Comparison of ENCODE assay signal across 17 mouse cellular contexts in the genomic region with DNA sequence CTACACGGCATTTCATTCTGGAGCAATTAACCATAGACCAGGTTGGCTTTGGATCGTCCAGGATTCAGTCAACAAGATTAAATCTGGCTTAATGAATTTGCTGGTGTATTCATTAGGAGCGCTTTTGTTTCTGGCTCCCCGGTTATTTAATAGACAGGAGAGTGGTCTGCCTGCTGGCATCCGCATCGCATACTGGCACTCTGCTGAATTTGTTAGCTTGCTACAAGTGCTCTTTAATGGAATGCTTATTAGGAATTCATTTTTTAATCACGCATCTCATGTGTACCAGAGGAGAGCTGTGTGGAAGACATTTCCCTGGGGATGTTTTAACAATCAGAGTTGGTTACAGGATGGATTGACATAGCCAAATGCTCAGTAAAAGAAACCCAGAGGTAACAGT.
A peak's percentile ranks its signal among the peaks of the same experiment; 100 is the strongest.
DNase-seq lines count a peak whose midpoint lies in the region; ATAC-seq lines count a peak whose summit lies in the region.
"Had no signal": no experiment of that assay in that cellular context is flagged by ENCODE, and none has a peak within 500 bp of the region (broad histone marks: within the 10 kb centered on the region; RNA-seq: fewer than 3 reads in every experiment).

No protein-coding gene starts in this region.

- H3K36me3 ChIP-seq in neural tube, embryonic 12.5 days: no peaks in the 10 kb centered on the region
- no peaks in the 10 kb centered on the region for H3K36me3 ChIP-seq in hindbrain, embryonic 12.5 days
- no peaks in the 10 kb centered on the region for H3K36me3 ChIP-seq in midbrain, embryonic 14.5 days (ENCODE audit: control insufficient read depth, insufficient read depth, low read length)
- H3K36me3 ChIP-seq: liver, embryonic 12.5 days had no signal

- no peak overlapping the region for H3K4me3 ChIP-seq in neural tube, embryonic 12.5 days
- no peak overlapping the region for H3K4me3 ChIP-seq in hindbrain, embryonic 12.5 days
- no peak overlapping the region for H3K4me3 ChIP-seq in midbrain, embryonic 14.5 days (replicated peaks; ENCODE audit: low read depth, low read length)
- H3K4me3 ChIP-seq: gastrocnemius, adult 2 months; layer of hippocampus, adult 2 months; liver, embryonic 12.5 days had no signal

- H3K9me3 ChIP-seq in neural tube, embryonic 12.5 days: no peaks in the 10 kb centered on the region
- no peaks in the 10 kb centered on the region for H3K9me3 ChIP-seq in hindbrain, embryonic 12.5 days (replicated peaks)
- H3K9me3 ChIP-seq in midbrain, embryonic 14.5 days (ENCODE audit: control insufficient read depth, low read length): no peaks in the 10 kb centered on the region
- H3K9me3 ChIP-seq: liver, embryonic 12.5 days had no signal

- no peak overlapping the region for H3K27ac ChIP-seq in neural tube, embryonic 12.5 days
- H3K27ac ChIP-seq in hindbrain, embryonic 12.5 days: no peak overlapping the region
- no peak overlapping the region for H3K27ac ChIP-seq in midbrain, embryonic 14.5 days (replicated peaks; ENCODE audit: low read depth, low read length)
- H3K27ac ChIP-seq: gastrocnemius, adult 2 months; layer of hippocampus, adult 2 months; liver, embryonic 12.5 days had no signal

- 65% methylated on average over 7 of the region's 7 CpGs for WGBS in neural tube, embryonic 12.5 days
- 55% methylated on average over 7 of the region's 7 CpGs for WGBS in hindbrain, embryonic 12.5 days
- 37% methylated on average over 7 of the region's 7 CpGs for WGBS in midbrain, embryonic 14.5 days

- no peak overlapping the region for H3K9ac ChIP-seq in neural tube, embryonic 12.5 days
- H3K9ac ChIP-seq in hindbrain, embryonic 12.5 days: no peak overlapping the region
- no peak overlapping the region for H3K9ac ChIP-seq in midbrain, embryonic 14.5 days (replicated peaks; ENCODE audit: low read length)
- H3K9ac ChIP-seq: liver, embryonic 12.5 days; lung, embryonic 14.5 days had no signal

- H3K27me3 ChIP-seq in neural tube, embryonic 12.5 days (replicated peaks): no peaks in the 10 kb centered on the region
- H3K27me3 ChIP-seq in hindbrain, embryonic 12.5 days: no peaks in the 10 kb centered on the region
- H3K27me3 ChIP-seq in midbrain, embryonic 14.5 days (ENCODE audit: control insufficient read depth, insufficient read depth, low read length): no peaks in the 10 kb centered on the region
- H3K27me3 ChIP-seq: liver, embryonic 12.5 days had no signal

- peak; percentile 74 for ATAC-seq in neural tube, embryonic 12.5 days (ENCODE audit: low FRiP score, low read depth)
- peak; percentile 66 for ATAC-seq in hindbrain, embryonic 12.5 days (ENCODE audit: low FRiP score)
- peak; percentile 78 for ATAC-seq in midbrain, embryonic 14.5 days (ENCODE audit: low FRiP score, low TSS enrichment)
- ATAC-seq in erythroid progenitor cell, adult 5-6 weeks (replicated peaks; ENCODE audit: low FRiP score, poor library complexity, severe bottlenecking): no peak
- ATAC-seq in cerebellum, adult (ENCODE audit: insufficient number of reproducible peaks, low FRiP score, low TSS enrichment): no peak
- ATAC-seq: liver, embryonic 12.5 days had no signal

- H3K4me1 ChIP-seq in neural tube, embryonic 12.5 days: no peaks in the 10 kb centered on the region
- H3K4me1 ChIP-seq in hindbrain, embryonic 12.5 days: 0 out of 2 replicates have a peak, but pooled peaks cover 2% of the 10 kb centered on the region
- peaks cover 4% of the 10 kb centered on the region; the same call in 1 of the 2 replicates for H3K4me1 ChIP-seq in midbrain, embryonic 14.5 days (ENCODE audit: control insufficient read depth, insufficient read depth, low read length)
- H3K4me1 ChIP-seq: liver, embryonic 12.5 days had no signal

- H3K4me2 ChIP-seq in neural tube, embryonic 12.5 days (replicated peaks): no peak overlapping the region
- H3K4me2 ChIP-seq in hindbrain, embryonic 12.5 days (replicated peaks): no peak overlapping the region
- peak overlapping the region; percentile 25 for H3K4me2 ChIP-seq in midbrain, embryonic 14.5 days (ENCODE audit: low read length)
- H3K4me2 ChIP-seq: liver, embryonic 12.5 days; lung, embryonic 14.5 days had no signal

- no peak for DNase-seq in neural tube, embryonic 10.5 days (ENCODE audit: extremely low spot score, low spot score)
- peak; percentile 63 for DNase-seq in midbrain, embryonic 14.5 days
- peak; percentile 35 for DNase-seq in retina, postnatal 1 day
- DNase-seq in heart, postnatal 4 days: no peak
- DNase-seq: adrenal gland, postnatal 36 days; cerebellum, postnatal 36 days; gastrocnemius, adult 2 months; heart, adult 18-20 months; lung, embryonic 14.5 days; lung, postnatal 4 days; thymus, postnatal 4 days had no signal

Comparison
In these comparisons a context has a peak if more than half of its experiments do, and no peak if none do; other contexts are left out.
1. ATAC-seq: peak in neural tube, embryonic 12.5 days (single experiment), hindbrain, embryonic 12.5 days (single experiment) and midbrain, embryonic 14.5 days (single experiment); none in erythroid progenitor cell, adult 5-6 weeks (single experiment) and cerebellum, adult (single experiment).
2. DNase-seq: peak in midbrain, embryonic 14.5 days (single experiment) and retina, postnatal 1 day (single experiment); none in neural tube, embryonic 10.5 days (single experiment) and heart, postnatal 4 days (single experiment).